Mouse (Mus musculus) limb, embryonic 14.5 days (tissue): Measurements from ENCODE around the gene Sipa1l1. TPM values are rescaled to one million over a fixed set of nuclear protein-coding genes. Genes with fewer than 3 reads are reported as not detected.

ENCODE experiments used
- ATAC-seq: fragments of 200-750 bp; cut with Nextera tagmentation; 2 replicates; pipeline ENCODE4 v1.8.0; 2017; ENCODE audit warnings: low read depth, moderate number of reproducible peaks, moderate TSS enrichment; ENCODE audit not compliant: low FRiP score
- DNase-seq: peaks from one replicate; pipeline ENCODE4 v3.0.0-alpha.2; 2015; ENCODE audit warnings: low spot score
- H3K27ac ChIP-seq: fragments of 300-500 bp; sonication (generic); replicated peaks from 2 replicates; pipeline ENCODE4 v1.5.1; 2014; ENCODE audit warnings: low read depth, mild to moderate bottlenecking, low read length, moderate library complexity, mixed read lengths
- H3K27me3 ChIP-seq: fragments of 300-500 bp; sonication (generic); 2 replicates; pipeline ENCODE4 v1.6.1; 2014; ENCODE audit warnings: low read length, mixed read lengths; ENCODE audit not compliant: control insufficient read depth, insufficient read depth
- H3K36me3 ChIP-seq: fragments of 300-500 bp; sonication (generic); 2 replicates; pipeline ENCODE4 v1.6.1; 2014; ENCODE audit warnings: mild to moderate bottlenecking, low read length, moderate library complexity, mixed read lengths; ENCODE audit not compliant: control insufficient read depth, insufficient read depth
- H3K4me1 ChIP-seq: fragments of 300-500 bp; sonication (generic); 2 replicates; pipeline ENCODE4 v1.6.1; 2014; ENCODE audit warnings: antibody characterized with exemption, low read length, mixed read lengths; ENCODE audit not compliant: control insufficient read depth, insufficient read depth
- H3K4me2 ChIP-seq: fragments of 300-500 bp; sonication (generic); replicated peaks from 2 replicates; pipeline ENCODE4 v1.6.1; 2014; ENCODE audit warnings: low read depth, mild to moderate bottlenecking, low read length, moderate library complexity; ENCODE audit not compliant: severe bottlenecking
- H3K4me3 ChIP-seq: fragments of 300-500 bp; sonication (generic); replicated peaks from 2 replicates; pipeline ENCODE4 v1.5.1; 2014; ENCODE audit warnings: low read length
- H3K9ac ChIP-seq: fragments of 300-500 bp; sonication (generic); 2 replicates; pipeline ENCODE4 v1.6.1; 2014; ENCODE audit warnings: mild to moderate bottlenecking, low read depth, low read length, moderate library complexity; ENCODE audit not compliant: severe bottlenecking
- H3K9me3 ChIP-seq: fragments of 300-500 bp; sonication (generic); 2 replicates; pipeline ENCODE4 v1.6.1; 2016; ENCODE audit warnings: low read length; ENCODE audit not compliant: control insufficient read depth
- POLR2A ChIP-seq: fragments of 200-500 bp; IDR thresholded peaks from 2 replicates; pipeline ENCODE4 v1.8.0; 2012; ENCODE audit warnings: inconsistent platforms, mild to moderate bottlenecking, moderate library complexity, borderline replicate concordance; ENCODE audit not compliant: insufficient read depth, insufficient read length; ENCODE audit errors: extremely low read depth
- WGBS: fragments of 180-500 bp; shearing (Covaris S2); extraction: QIAGEN DNeasy Blood & Tissue Kit; methylation state at CpG from one replicate; pipeline ENCODE4 v1.1.7; 2014; 5-methylcytosine and 5-hydroxymethylcytosine counted together
- polyA plus RNA-seq, 2 experiments: library from polyadenylated mRNA; depleted of rRNA in 1 of 2; stranded (reverse) in 1 of 2; unstranded in 1 of 2; fragments of >200 nt; fragmentation: Nextera tagmentation in 1 of 2; extraction: Ambion mirVana in 1 of 2; gene quantifications; 2 replicates each; pipeline versions ENCODE4 v1.2.1 to v1.2.3; 2012 to 2014

Gene Sipa1l1
- polyA plus RNA-seq, 2 experiments: 29.5 to 31.0 TPM

DNA sequence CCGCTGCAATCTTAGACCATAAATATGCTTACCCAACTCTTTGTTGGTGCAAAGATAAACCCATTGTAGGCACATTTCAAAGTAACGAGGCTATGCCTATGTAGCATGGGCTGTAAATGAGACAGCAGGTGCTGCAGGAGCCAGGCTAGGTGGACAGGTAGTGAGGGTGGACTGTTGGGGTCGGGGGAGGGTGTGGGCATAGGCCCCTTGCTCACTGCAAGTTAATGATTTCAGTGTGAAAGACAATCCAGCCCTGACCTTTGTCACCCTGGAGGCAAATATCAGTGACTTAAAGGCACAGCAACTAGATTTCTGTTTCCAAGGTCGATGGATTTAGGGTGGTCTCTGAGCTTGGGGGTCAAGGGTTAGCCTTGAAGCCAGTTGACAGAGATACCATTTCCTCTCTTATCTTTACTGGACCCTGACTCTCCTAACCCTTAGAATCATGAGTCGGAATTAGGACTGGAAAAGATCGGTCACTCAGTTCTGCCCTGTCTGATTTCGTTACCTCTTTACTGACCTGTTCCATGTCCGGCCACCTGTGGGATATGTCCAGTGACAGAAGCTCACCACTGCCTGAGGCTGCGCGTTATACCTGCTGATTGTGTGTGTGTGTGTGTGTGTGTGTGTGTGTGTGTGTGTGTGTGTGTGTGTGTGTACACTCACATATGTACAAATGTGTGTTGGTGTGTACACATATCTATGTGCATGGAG lies 286.7 kb downstream of the Sipa1l1 start:
- Histone ChIP-seq H3K4me1 (0 out of 2 replicates have a peak, but pooled peaks cover 2% of the 10 kb centered on the region), H3K4me2 (no peak overlapping the region), H3K36me3 (no peaks in the 10 kb centered on the region), H3K4me3 (no peak overlapping the region), H3K9me3 (no peaks in the 10 kb centered on the region), H3K27me3 (no peaks in the 10 kb centered on the region), H3K27ac (no peak overlapping the region), H3K9ac (no peak overlapping the region)
- 74% methylated on average over 10 of the region's 10 CpGs for WGBS
- no peak for TF ChIP-seq POLR2A
- no peak for DNase-seq
- ATAC-seq: no peak

DNA sequence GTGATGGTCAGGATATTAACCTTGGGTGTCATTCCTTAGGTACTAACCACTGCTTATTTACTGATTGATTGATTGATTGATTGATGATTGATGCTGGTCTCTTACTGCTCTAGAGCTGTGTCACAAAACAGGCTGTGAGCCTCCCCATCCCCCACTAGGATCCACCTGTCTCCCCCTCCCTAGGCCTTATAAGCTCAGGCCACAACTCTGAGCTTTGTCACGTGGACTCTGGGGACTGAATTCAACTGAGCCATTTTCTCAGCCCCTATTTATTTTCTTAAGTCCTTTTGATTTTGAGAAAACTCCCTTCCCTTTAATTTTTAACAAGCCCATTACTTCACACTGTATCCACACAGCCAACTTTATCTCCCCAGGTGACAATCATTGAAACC lies 287.3 kb downstream of the Sipa1l1 start:
- H3K9ac ChIP-seq: no peak overlapping the region
- WGBS: 64% methylated on average over 1 of the region's 1 CpGs

DNA sequence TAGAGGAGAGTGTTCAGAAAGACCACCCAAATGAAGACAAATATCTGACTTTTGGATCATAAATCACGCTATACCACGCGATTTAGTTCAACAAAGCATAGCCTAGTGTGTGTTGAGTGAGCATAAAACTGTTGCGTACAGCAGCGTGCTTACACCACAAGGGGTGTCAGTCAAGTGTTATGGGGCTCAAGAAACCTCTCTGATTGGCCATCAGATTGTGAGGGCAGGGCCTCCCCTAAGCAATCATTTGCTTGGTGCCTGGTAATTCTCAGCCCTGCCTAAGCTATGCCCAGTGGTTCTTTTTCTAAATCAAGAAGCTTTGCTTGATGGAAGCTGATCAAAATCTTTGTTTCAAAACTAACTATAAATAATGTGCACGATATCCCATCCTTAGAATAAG lies 288.5 kb downstream of the Sipa1l1 start:
- Histone ChIP-seq H3K4me2 (no peak overlapping the region), H3K27me3 (no peaks in the 10 kb centered on the region), H3K9me3 (no peaks in the 10 kb centered on the region), H3K9ac (no peak overlapping the region), H3K36me3 (no peaks in the 10 kb centered on the region), H3K4me1 (no peaks in the 10 kb centered on the region), H3K4me3 (no peak overlapping the region), H3K27ac (no peak overlapping the region)
- DNase-seq: no peak
- no peak for TF ChIP-seq POLR2A
- 86% methylated on average over 6 of the region's 6 CpGs for WGBS
- no peak for ATAC-seq

More for the DNA sequence above, 287.3 kb downstream of the Sipa1l1 start:
- Histone ChIP-seq H3K4me1 (no peaks in the 10 kb centered on the region), H3K4me2 (no peak overlapping the region), H3K9me3 (no peaks in the 10 kb centered on the region), H3K27me3 (no peaks in the 10 kb centered on the region), H3K4me3 (no peak overlapping the region), H3K27ac (no peak overlapping the region), H3K36me3 (no peaks in the 10 kb centered on the region)
- ATAC-seq (no peak), DNase-seq (no peak)
- TF ChIP-seq POLR2A: no peak

DNA sequence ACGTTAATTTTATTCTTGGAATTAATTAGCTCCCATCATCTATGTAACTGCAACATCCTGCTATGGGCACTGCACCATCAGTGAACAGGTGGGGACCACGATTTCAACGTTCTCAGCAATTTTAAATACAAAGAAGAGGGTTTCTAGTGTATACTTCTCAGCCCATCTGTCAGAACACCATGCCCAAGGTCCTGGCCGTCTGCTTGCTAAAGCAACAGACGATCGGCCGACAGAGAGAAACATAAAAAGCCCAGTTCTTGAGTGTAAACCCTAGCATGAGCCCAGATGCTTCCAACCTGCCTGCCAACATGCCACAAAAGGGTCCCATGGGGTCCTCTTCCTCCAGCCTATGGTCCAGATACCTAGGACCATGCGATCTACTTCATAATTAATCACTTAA lies 288.9 kb downstream of the Sipa1l1 start:
- H3K4me2 ChIP-seq: no peak overlapping the region
- no peak for ATAC-seq
- H3K36me3 ChIP-seq: no peaks in the 10 kb centered on the region
- H3K27me3 ChIP-seq: no peaks in the 10 kb centered on the region
- H3K27ac ChIP-seq: no peak overlapping the region
- WGBS: 88% methylated on average over 8 of the region's 8 CpGs
- no peak overlapping the region for H3K9ac ChIP-seq
- TF ChIP-seq POLR2A: no peak
- no peaks in the 10 kb centered on the region for H3K4me1 ChIP-seq
- no peaks in the 10 kb centered on the region for H3K9me3 ChIP-seq
- H3K4me3 ChIP-seq: no peak overlapping the region
- DNase-seq: no peak

DNA sequence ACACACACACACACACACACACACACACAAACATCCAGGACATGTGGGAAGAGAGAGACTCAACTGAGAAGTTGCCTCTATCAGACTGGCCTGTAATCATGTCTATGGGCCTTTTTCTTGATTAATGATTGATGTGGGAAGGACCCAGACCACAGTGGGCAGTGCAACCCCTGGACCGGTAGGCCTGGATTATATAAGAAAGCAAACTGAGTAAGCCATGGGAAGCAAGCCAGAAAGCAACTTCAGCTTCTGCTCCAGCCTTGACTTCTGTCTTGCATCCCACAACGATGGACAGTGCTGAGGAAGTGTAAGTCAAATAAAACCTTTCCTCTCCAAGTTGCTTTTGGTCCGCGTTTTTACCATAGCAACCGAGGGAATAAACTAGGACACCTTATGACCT lies 298.1 kb downstream of the Sipa1l1 start:
- ATAC-seq: no peak
- no peak overlapping the region for H3K9ac ChIP-seq
- WGBS: 73% methylated on average over 5 of the region's 5 CpGs
- H3K4me2 ChIP-seq: no peak overlapping the region
- no peak overlapping the region for H3K4me3 ChIP-seq
- no peaks in the 10 kb centered on the region for H3K36me3 ChIP-seq
- H3K27me3 ChIP-seq: no peaks in the 10 kb centered on the region
- H3K27ac ChIP-seq: no peak overlapping the region
- H3K9me3 ChIP-seq: no peaks in the 10 kb centered on the region
- DNase-seq: no peak
- TF ChIP-seq POLR2A: no peak
- peaks cover 8% of the 10 kb centered on the region for H3K4me1 ChIP-seq

DNA sequence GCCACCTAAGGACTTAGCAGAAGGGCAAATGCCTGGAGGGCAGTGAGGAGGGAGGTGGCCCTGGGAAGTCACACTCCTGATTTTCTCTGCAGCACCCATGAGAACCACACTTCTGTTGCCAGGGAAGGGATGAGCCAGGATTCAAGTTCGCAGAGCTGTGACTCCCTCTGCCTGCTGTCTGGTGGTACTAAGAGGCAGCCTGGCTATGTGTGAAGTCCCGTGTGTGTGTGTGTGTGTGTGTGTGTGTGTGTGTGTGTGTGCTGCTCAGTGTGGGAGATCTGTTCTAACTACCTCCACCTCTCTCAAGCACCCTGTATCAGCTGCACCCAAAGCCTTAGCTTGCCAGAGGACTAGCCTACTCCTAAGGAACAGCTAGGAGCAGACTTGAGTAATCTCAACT lies 298.5 kb downstream of the Sipa1l1 start:
- H3K4me1 ChIP-seq: peaks cover 8% of the 10 kb centered on the region
- ATAC-seq (no peak), DNase-seq (no peak)
- no peaks in the 10 kb centered on the region for H3K36me3 ChIP-seq
- no peak overlapping the region for H3K4me3 ChIP-seq
- H3K9ac ChIP-seq: no peak overlapping the region
- WGBS: 84% methylated on average over 2 of the region's 2 CpGs
- H3K9me3 ChIP-seq: no peaks in the 10 kb centered on the region
- H3K27ac ChIP-seq: no peak overlapping the region
- H3K4me2 ChIP-seq: no peak overlapping the region
- TF ChIP-seq POLR2A: no peak
- no peaks in the 10 kb centered on the region for H3K27me3 ChIP-seq
